Mouse (Mus musculus): ENCODE measurements around the gene Ldb3. TPM values are rescaled to one million over a fixed set of nuclear protein-coding genes. Genes with fewer than 3 reads are reported as not detected.

Ldb3 gene
- total and polyA plus RNA-seq, 2 experiments from 2014 or later: 0.90 to 2.0 TPM

DNA sequence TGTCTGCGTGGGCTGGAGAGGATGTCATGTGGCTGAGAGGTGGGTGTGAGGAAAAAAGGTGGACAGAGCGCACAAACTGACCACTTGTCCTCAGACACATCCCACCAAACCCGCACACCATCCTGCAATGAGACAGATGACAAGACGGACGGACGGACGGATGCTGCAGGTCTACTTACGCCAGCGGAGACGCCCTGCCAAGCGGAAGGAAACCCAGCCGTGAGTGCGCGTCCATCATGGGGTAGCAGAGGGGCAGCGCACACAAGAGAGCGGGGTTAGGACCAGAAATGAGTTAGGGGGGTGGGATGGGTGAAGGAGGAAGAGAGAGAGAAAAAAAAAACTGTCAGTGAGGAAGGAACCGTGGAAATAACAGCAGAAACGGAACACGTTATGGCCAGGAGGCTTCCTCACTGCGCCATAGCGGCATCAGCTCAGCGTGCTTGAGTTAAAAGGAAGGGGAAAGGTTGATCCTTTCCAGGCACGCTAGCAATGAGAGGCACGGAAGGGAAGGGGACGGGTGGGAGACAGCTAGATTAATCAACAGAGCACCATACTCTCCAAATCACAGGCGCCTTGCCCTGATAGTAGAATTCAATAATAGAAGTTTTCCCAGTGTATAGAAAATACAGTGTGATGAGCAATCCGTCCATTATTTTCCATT lies 18.8 kb downstream of the Ldb3 start:
- H3K4me1 ChIP-seq (ENCODE audit: insufficient read depth): 0 out of 2 replicates have a peak, but pooled peaks cover 3% of the 10 kb centered on the region
- ATAC-seq: peak; percentile 30; the same call in 1 of the 2 replicates
- peak overlapping the region; percentile 62 for H3K4me2 ChIP-seq (ENCODE audit: low read depth)
- no peaks in the 10 kb centered on the region for H3K9me3 ChIP-seq (ENCODE audit: low read length)
- no peak for TF ChIP-seq CTCF (IDR thresholded peaks at IDR 0.05; ENCODE audit: low read depth)
- 40% methylated on average over 27 of the region's 27 CpGs for WGBS
- H3K36me3 ChIP-seq (ENCODE audit: insufficient read depth): no peaks in the 10 kb centered on the region
- no peaks in the 10 kb centered on the region for H3K27me3 ChIP-seq (ENCODE audit: insufficient read depth, low read length)
- no peak for DNase-seq
- H3K9ac ChIP-seq: peak overlapping the region; percentile 43
- H3K4me3 ChIP-seq (ENCODE audit: low read depth, low read length): peak overlapping the region; percentile 39
- no peak overlapping the region for H3K27ac ChIP-seq (ENCODE audit: low read depth, low read length)

GRCm38 (mm10) chr14:34568626-34569025 lies 19.9 kb downstream of the Ldb3 start:
- H3K4me1 ChIP-seq (ENCODE audit: insufficient read depth): 0 out of 2 replicates have a peak, but pooled peaks cover 3% of the 10 kb centered on the region
- H3K36me3 ChIP-seq (ENCODE audit: insufficient read depth): no peaks in the 10 kb centered on the region
- H3K27me3 ChIP-seq (ENCODE audit: insufficient read depth, low read length): no peaks in the 10 kb centered on the region
- no peak overlapping the region for H3K4me3 ChIP-seq (ENCODE audit: low read depth, low read length)
- 87% methylated on average over 4 of the region's 4 CpGs for WGBS
- DNase-seq (no peak), ATAC-seq (no peak)
- no peak for TF ChIP-seq CTCF (IDR thresholded peaks at IDR 0.05; ENCODE audit: low read depth)
- H3K27ac ChIP-seq (ENCODE audit: low read depth, low read length): no peak overlapping the region
- no peak overlapping the region for H3K4me2 ChIP-seq (ENCODE audit: low read depth)
- no peak overlapping the region for H3K9ac ChIP-seq
- no peaks in the 10 kb centered on the region for H3K9me3 ChIP-seq (ENCODE audit: low read length)

GRCm38 (mm10) chr14:34567697-34568096 lies 20.8 kb downstream of the Ldb3 start:
- H3K4me2 ChIP-seq (ENCODE audit: low read depth): no peak overlapping the region
- no peak for TF ChIP-seq CTCF (IDR thresholded peaks at IDR 0.05; ENCODE audit: low read depth)
- H3K9me3 ChIP-seq (ENCODE audit: low read length): no peaks in the 10 kb centered on the region
- DNase-seq (no peak), ATAC-seq (no peak)
- H3K27ac ChIP-seq (ENCODE audit: low read depth, low read length): no peak overlapping the region
- H3K36me3 ChIP-seq (ENCODE audit: insufficient read depth): no peaks in the 10 kb centered on the region
- 66% methylated on average over 5 of the region's 5 CpGs for WGBS
- H3K9ac ChIP-seq: no peak overlapping the region
- H3K27me3 ChIP-seq (ENCODE audit: insufficient read depth, low read length): no peaks in the 10 kb centered on the region
- 0 out of 2 replicates have a peak, but pooled peaks cover 3% of the 10 kb centered on the region for H3K4me1 ChIP-seq (ENCODE audit: insufficient read depth)
- H3K4me3 ChIP-seq (ENCODE audit: low read depth, low read length): no peak overlapping the region

GRCm38 (mm10) chr14:34566530-34566929 lies 22.0 kb downstream of the Ldb3 start:
- H3K36me3 ChIP-seq (ENCODE audit: insufficient read depth): no peaks in the 10 kb centered on the region

GRCm38 (mm10) chr14:34565711-34566110 lies 22.8 kb downstream of the Ldb3 start:
- 57% methylated on average over 17 of the region's 17 CpGs for WGBS
- H3K4me3 ChIP-seq (ENCODE audit: low read depth, low read length): no peak overlapping the region
- no peak overlapping the region for H3K9ac ChIP-seq
- no peaks in the 10 kb centered on the region for H3K27me3 ChIP-seq (ENCODE audit: insufficient read depth, low read length)
- H3K27ac ChIP-seq (ENCODE audit: low read depth, low read length): no peak overlapping the region
- H3K4me2 ChIP-seq (ENCODE audit: low read depth): no peak overlapping the region
- no peaks in the 10 kb centered on the region for H3K9me3 ChIP-seq (ENCODE audit: low read length)
- peak; percentile 66 for DNase-seq
- H3K4me1 ChIP-seq (ENCODE audit: insufficient read depth): 0 out of 2 replicates have a peak, but pooled peaks cover 3% of the 10 kb centered on the region
- TF ChIP-seq CTCF (IDR thresholded peaks at IDR 0.05; ENCODE audit: low read depth): no peak
- no peaks in the 10 kb centered on the region for H3K36me3 ChIP-seq (ENCODE audit: insufficient read depth)
- ATAC-seq: peak; percentile 78

More at GRCm38 (mm10) chr14:34566530-34566929, 22.0 kb downstream of the Ldb3 start:
- no peak for TF ChIP-seq CTCF (IDR thresholded peaks at IDR 0.05; ENCODE audit: low read depth)
- Histone ChIP-seq H3K27ac (ENCODE audit: low read depth, low read length) (no peak overlapping the region), H3K4me2 (ENCODE audit: low read depth) (no peak overlapping the region), H3K4me3 (ENCODE audit: low read depth, low read length) (no peak overlapping the region), H3K4me1 (ENCODE audit: insufficient read depth) (0 out of 2 replicates have a peak, but pooled peaks cover 3% of the 10 kb centered on the region), H3K9me3 (ENCODE audit: low read length) (no peaks in the 10 kb centered on the region), H3K9ac (no peak overlapping the region), H3K27me3 (ENCODE audit: insufficient read depth, low read length) (no peaks in the 10 kb centered on the region)
- ATAC-seq (no peak), DNase-seq (no peak)
- WGBS: 95% methylated on average over 7 of the region's 7 CpGs

DNA sequence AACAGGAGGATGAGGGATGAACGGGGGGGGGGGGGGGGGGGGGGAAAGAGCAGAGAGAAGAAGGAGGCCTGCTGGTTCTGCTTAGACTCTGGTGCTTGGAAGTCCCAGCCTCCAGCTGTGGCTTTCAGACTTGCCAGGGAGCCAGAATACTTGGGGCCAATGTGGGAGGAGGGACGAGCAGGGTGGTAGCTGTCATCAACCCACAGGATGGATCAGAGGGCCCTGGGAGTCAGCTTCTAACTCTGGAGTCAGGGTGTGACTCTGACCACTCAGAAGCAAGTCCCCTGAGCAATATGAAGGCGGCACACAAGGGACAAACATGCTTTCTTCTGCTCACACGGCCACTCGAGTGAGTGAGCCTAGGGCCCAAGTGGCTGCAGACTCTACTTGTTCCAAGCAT lies 23.8 kb downstream of the Ldb3 start:
- Histone ChIP-seq H3K27me3 (ENCODE audit: insufficient read depth, low read length) (no peaks in the 10 kb centered on the region), H3K36me3 (ENCODE audit: insufficient read depth) (no peaks in the 10 kb centered on the region), H3K27ac (ENCODE audit: low read depth, low read length) (no peak overlapping the region), H3K4me2 (ENCODE audit: low read depth) (no peak overlapping the region), H3K9ac (no peak overlapping the region), H3K4me1 (ENCODE audit: insufficient read depth) (0 out of 2 replicates have a peak, but pooled peaks cover 3% of the 10 kb centered on the region), H3K9me3 (ENCODE audit: low read length) (no peaks in the 10 kb centered on the region), H3K4me3 (ENCODE audit: low read depth, low read length) (no peak overlapping the region)
- no peak for TF ChIP-seq CTCF (IDR thresholded peaks at IDR 0.05; ENCODE audit: low read depth)
- ATAC-seq: no peak
- DNase-seq: no peak
- 75% methylated on average over 4 of the region's 5 CpGs for WGBS

GRCm38 (mm10) chr14:34562393-34562792 lies 26.1 kb downstream of the Ldb3 start:
- DNase-seq: no peak
- Histone ChIP-seq H3K9me3 (ENCODE audit: low read length) (no peaks in the 10 kb centered on the region), H3K4me1 (ENCODE audit: insufficient read depth) (0 out of 2 replicates have a peak, but pooled peaks cover 3% of the 10 kb centered on the region), H3K27ac (ENCODE audit: low read depth, low read length) (no peak overlapping the region), H3K27me3 (ENCODE audit: insufficient read depth, low read length) (no peaks in the 10 kb centered on the region), H3K4me3 (ENCODE audit: low read depth, low read length) (no peak overlapping the region), H3K36me3 (ENCODE audit: insufficient read depth) (no peaks in the 10 kb centered on the region), H3K9ac (no peak overlapping the region), H3K4me2 (ENCODE audit: low read depth) (no peak overlapping the region)
- 23% methylated on average over 2 of the region's 2 CpGs for WGBS
- no peak for ATAC-seq
- TF ChIP-seq CTCF (IDR thresholded peaks at IDR 0.05; ENCODE audit: low read depth): no peak
